Mouse (Mus musculus): Measurements from ENCODE around the gene Mobp.

Mobp gene

GRCm38 (mm10) chr9:120219411-120219810 lies 69.9 kb downstream of the Mobp start:
- no peak for DNase-seq

All from spleen, adult 18-20 months (tissue).